Comparison of ENCODE assay signal across 7 mouse cellular contexts in the genomic region with DNA sequence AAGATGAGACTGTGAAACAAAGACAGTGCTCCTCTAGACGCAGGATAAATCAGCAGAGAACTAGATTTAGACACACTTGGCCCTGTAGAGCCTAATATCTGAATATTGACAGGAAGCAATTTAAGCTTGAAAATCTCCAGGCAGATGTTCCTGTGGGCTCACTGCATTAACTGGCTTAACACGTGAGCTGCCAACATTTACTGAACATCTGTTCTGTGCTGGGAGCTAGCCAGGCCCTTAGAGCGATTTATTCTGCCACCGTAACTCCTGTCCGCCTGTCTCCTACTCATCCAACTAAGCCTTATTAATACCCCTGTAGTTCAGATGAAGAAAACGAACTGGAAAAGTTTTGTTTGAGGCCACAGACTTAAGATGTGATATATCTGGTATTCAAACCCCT. TPM values are rescaled to one million over a fixed set of nuclear protein-coding genes. Genes with fewer than 3 reads are reported as not detected.
DNase-seq lines count a peak whose midpoint lies in the region; ATAC-seq and TF ChIP-seq lines count a peak whose summit lies in the region.

No protein-coding gene starts in this region.

- no peak for TF ChIP-seq CTCF in lung, adult 2 months (IDR thresholded peaks at IDR 0.05; ENCODE audit: insufficient read depth, low read length)
- TF ChIP-seq CTCF in intestine, postnatal 0 days (IDR thresholded peaks at IDR 0.05; ENCODE audit: low read depth) = no peak

- H3K27me3 ChIP-seq in embryonic facial prominence, embryonic 12.5 days = no peaks in the 10 kb centered on the region
- no peaks in the 10 kb centered on the region for H3K27me3 ChIP-seq in intestine, postnatal 0 days (replicated peaks; ENCODE audit: control insufficient read depth, insufficient read depth, low read length)

- H3K27ac ChIP-seq in embryonic facial prominence, embryonic 12.5 days = no peak overlapping the region
- no peak overlapping the region for H3K27ac ChIP-seq in intestine, postnatal 0 days (ENCODE audit: low read depth, low read length)

- DNase-seq in lung, adult 2 months = no peak
- DNase-seq in lung, postnatal 10 days = no peak
- DNase-seq in retina, adult 2 months (ENCODE audit: low read depth, low spot score) = peak; percentile 8
- no peak for DNase-seq in layer of hippocampus, adult 11-12 months (ENCODE audit: low spot score)
- no peak for DNase-seq in gastrocnemius, postnatal 36 days

- H3K4me3 ChIP-seq in lung, adult 2 months (replicated peaks; ENCODE audit: extremely low read depth, low read depth, low read length) = peak overlapping the region; percentile 91
- peak overlapping the region; percentile 66 for H3K4me3 ChIP-seq in embryonic facial prominence, embryonic 12.5 days
- peak overlapping the region; percentile 84 for H3K4me3 ChIP-seq in intestine, postnatal 0 days (ENCODE audit: low read depth, low read length)

- ATAC-seq in embryonic facial prominence, embryonic 12.5 days (ENCODE audit: insufficient number of reproducible peaks, insufficient read depth, low FRiP score, low TSS enrichment) = 0 out of 2 replicates have a peak, but pooled peaks have one; percentile 3
- no peak for ATAC-seq in intestine, postnatal 0 days

- peak overlapping the region; percentile 82 for H3K4me2 ChIP-seq in embryonic facial prominence, embryonic 12.5 days (replicated peaks)
- H3K4me2 ChIP-seq in intestine, postnatal 0 days (replicated peaks; ENCODE audit: low read depth) = peak overlapping the region; percentile 80

- H3K9ac ChIP-seq in embryonic facial prominence, embryonic 12.5 days = peak overlapping the region; percentile 85
- H3K9ac ChIP-seq in intestine, postnatal 0 days (ENCODE audit: low read depth, low read length) = peak overlapping the region; percentile 89

- peaks cover 2% of the 10 kb centered on the region; the same call in 1 of the 2 replicates for H3K4me1 ChIP-seq in lung, adult 2 months (ENCODE audit: control insufficient read depth, insufficient read depth, low read length)
- peaks cover 25% of the 10 kb centered on the region for H3K4me1 ChIP-seq in embryonic facial prominence, embryonic 12.5 days
- H3K4me1 ChIP-seq in intestine, postnatal 0 days (replicated peaks; ENCODE audit: control insufficient read depth, insufficient read depth, low read length) = peaks cover 9% of the 10 kb centered on the region

- H3K36me3 ChIP-seq in embryonic facial prominence, embryonic 12.5 days = peaks cover 55% of the 10 kb centered on the region
- peaks cover 45% of the 10 kb centered on the region for H3K36me3 ChIP-seq in intestine, postnatal 0 days (ENCODE audit: control insufficient read depth, insufficient read depth)

- intact Hi-C loops in gastrocnemius, postnatal 36 days (cut with DNase I) = no loop called here

- 5% methylated on average over 6 of the region's 6 CpGs for WGBS in lung, adult 2 months
- WGBS in embryonic facial prominence, embryonic 12.5 days = 17% methylated on average over 6 of the region's 6 CpGs
- 5% methylated on average over 6 of the region's 6 CpGs for WGBS in intestine, postnatal 0 days

- H3K9me3 ChIP-seq in embryonic facial prominence, embryonic 12.5 days = no peaks in the 10 kb centered on the region
- no peaks in the 10 kb centered on the region for H3K9me3 ChIP-seq in intestine, postnatal 0 days (ENCODE audit: control insufficient read depth)

- TF ChIP-seq POLR2A in lung, adult 2 months (IDR thresholded peaks at IDR 0.05; ENCODE audit: borderline replicate concordance, extremely low read depth, low read depth, low read length) = no peak

RNA-seq across cellular contexts. Expression of gene Pdap1, which starts 1.2 kb away (rescaled TPM):
- 18.4 and 23.4 TPM in 2 replicates for polyA plus RNA-seq in lung, adult 2 months (2012; rRNA removed)
- polyA plus RNA-seq in embryonic facial prominence, embryonic 12.5 days (2016; fragmentation: Nextera tagmentation; extraction: Ambion mirVana) = 129 and 130 TPM in 2 replicates
- 49.4 and 55.5 TPM in 2 replicates for polyA plus RNA-seq in intestine, postnatal 0 days (2015; fragmentation: Nextera tagmentation; extraction: Ambion mirVana)
- total RNA-seq in gastrocnemius, postnatal 36 days (2021) = 10 to 100 TPM; 48.3 to 52.2 TPM

RNA-seq across cellular contexts. Expression of gene Bud31, which starts 1.3 kb away (rescaled TPM):
- polyA plus RNA-seq in lung, adult 2 months (2012; rRNA removed) = 33.1 and 33.9 TPM in 2 replicates
- polyA plus RNA-seq in embryonic facial prominence, embryonic 12.5 days (2016; fragmentation: Nextera tagmentation; extraction: Ambion mirVana) = 218 and 235 TPM in 2 replicates
- polyA plus RNA-seq in intestine, postnatal 0 days (2015; fragmentation: Nextera tagmentation; extraction: Ambion mirVana) = 155 and 160 TPM in 2 replicates
- total RNA-seq in gastrocnemius, postnatal 36 days (2021) = 10 to 100 TPM; 44.3 to 47.0 TPM

RNA-seq across cellular contexts. Expression of gene Arpc1b, which starts 24.8 kb away (rescaled TPM):
- 492 and 519 TPM in 2 replicates for polyA plus RNA-seq in lung, adult 2 months (2012; rRNA removed)
- polyA plus RNA-seq in embryonic facial prominence, embryonic 12.5 days (2016; fragmentation: Nextera tagmentation; extraction: Ambion mirVana) = 132 and 134 TPM in 2 replicates
- polyA plus RNA-seq in intestine, postnatal 0 days (2015; fragmentation: Nextera tagmentation; extraction: Ambion mirVana) = 573 and 610 TPM in 2 replicates
- 10 to 100 TPM; 28.3 to 30.4 TPM for total RNA-seq in gastrocnemius, postnatal 36 days (2021)

RNA-seq across cellular contexts. Expression of gene Ptcd1, which starts 28.1 kb away (rescaled TPM):
- polyA plus RNA-seq in lung, adult 2 months (2012; rRNA removed) = 10.2 and 10.5 TPM in 2 replicates
- polyA plus RNA-seq in embryonic facial prominence, embryonic 12.5 days (2016; fragmentation: Nextera tagmentation; extraction: Ambion mirVana) = 21.6 and 22.8 TPM in 2 replicates
- polyA plus RNA-seq in intestine, postnatal 0 days (2015; fragmentation: Nextera tagmentation; extraction: Ambion mirVana) = 9.3 and 9.9 TPM in 2 replicates
- total RNA-seq in gastrocnemius, postnatal 36 days (2021) = 10 to 100 TPM; 11.3 to 12.0 TPM

RNA-seq across cellular contexts. Expression of gene Cpsf4, which starts 28.2 kb away (rescaled TPM):
- 22.6 and 23.5 TPM in 2 replicates for polyA plus RNA-seq in lung, adult 2 months (2012; rRNA removed)
- polyA plus RNA-seq in embryonic facial prominence, embryonic 12.5 days (2016; fragmentation: Nextera tagmentation; extraction: Ambion mirVana) = 62.8 and 65.2 TPM in 2 replicates
- 23.1 and 23.4 TPM in 2 replicates for polyA plus RNA-seq in intestine, postnatal 0 days (2015; fragmentation: Nextera tagmentation; extraction: Ambion mirVana)
- 1 to 10 TPM; 7.3 to 8.7 TPM for total RNA-seq in gastrocnemius, postnatal 36 days (2021)
